Mouse (Mus musculus): ENCODE measurements at regions not wholly inside any gene's neighbourhood (a gene's known extent, or its start where the extent isn't known, plus 50 kb on each side); places are given as distances from the start of the nearest gene placed in this dataset.

GRCm38 (mm10) chr14:72817764-72818163 lies 108.0 kb upstream of the Fndc3a start:
- no peak overlapping the region for H3K9ac ChIP-seq (ENCODE audit: low read depth, poor library complexity, severe bottlenecking)
- H3K4me1 ChIP-seq (ENCODE audit: control insufficient read depth, insufficient read depth, low read length) = no peaks in the 10 kb centered on the region
- no peaks in the 10 kb centered on the region for H3K36me3 ChIP-seq (ENCODE audit: control insufficient read depth, insufficient read depth, low read length, poor library complexity, severe bottlenecking)
- H3K4me3 ChIP-seq (ENCODE audit: low read depth, low read length) = no peak overlapping the region
- no peak overlapping the region for H3K27ac ChIP-seq (ENCODE audit: insufficient read depth, low read length)
- no peaks in the 10 kb centered on the region for H3K9me3 ChIP-seq (replicated peaks; ENCODE audit: control insufficient read depth, insufficient read depth, low read length, poor library complexity, severe bottlenecking)
- no peaks in the 10 kb centered on the region for H3K27me3 ChIP-seq (ENCODE audit: control insufficient read depth, insufficient read depth, low read length, poor library complexity, severe bottlenecking)
- TF ChIP-seq POLR2A (IDR thresholded peaks at IDR 0.05; ENCODE audit: insufficient read depth, low read length) = no peak
- TF ChIP-seq CTCF (IDR thresholded peaks at IDR 0.05; ENCODE audit: low read depth, low read length) = no peak
- TF ChIP-seq EP300 (IDR thresholded peaks at IDR 0.05; ENCODE audit: insufficient read depth, low read depth, low read length) = no peak

GRCm38 (mm10) chr14:72816847-72817246 lies 107.0 kb upstream of the Fndc3a start:
- H3K27ac ChIP-seq (ENCODE audit: insufficient read depth, low read length) = no peak overlapping the region
- no peaks in the 10 kb centered on the region for H3K36me3 ChIP-seq (ENCODE audit: control insufficient read depth, insufficient read depth, low read length, poor library complexity, severe bottlenecking)
- TF ChIP-seq POLR2A (IDR thresholded peaks at IDR 0.05; ENCODE audit: insufficient read depth, low read length) = no peak
- no peak for TF ChIP-seq CTCF (IDR thresholded peaks at IDR 0.05; ENCODE audit: low read depth, low read length)
- no peak for TF ChIP-seq EP300 (IDR thresholded peaks at IDR 0.05; ENCODE audit: insufficient read depth, low read depth, low read length)
- no peaks in the 10 kb centered on the region for H3K4me1 ChIP-seq (ENCODE audit: control insufficient read depth, insufficient read depth, low read length)
- no peak overlapping the region for H3K4me3 ChIP-seq (ENCODE audit: low read depth, low read length)
- no peak overlapping the region for H3K9ac ChIP-seq (ENCODE audit: low read depth, poor library complexity, severe bottlenecking)
- no peaks in the 10 kb centered on the region for H3K27me3 ChIP-seq (ENCODE audit: control insufficient read depth, insufficient read depth, low read length, poor library complexity, severe bottlenecking)
- H3K9me3 ChIP-seq (replicated peaks; ENCODE audit: control insufficient read depth, insufficient read depth, low read length, poor library complexity, severe bottlenecking) = no peaks in the 10 kb centered on the region

GRCm38 (mm10) chr14:72809138-72809537 lies 99.3 kb upstream of the Fndc3a start:
- no peaks in the 10 kb centered on the region for H3K27me3 ChIP-seq (ENCODE audit: control insufficient read depth, insufficient read depth, low read length, poor library complexity, severe bottlenecking)
- no peaks in the 10 kb centered on the region for H3K4me1 ChIP-seq (ENCODE audit: control insufficient read depth, insufficient read depth, low read length)
- H3K9me3 ChIP-seq (replicated peaks; ENCODE audit: control insufficient read depth, insufficient read depth, low read length, poor library complexity, severe bottlenecking) = no peaks in the 10 kb centered on the region
- no peaks in the 10 kb centered on the region for H3K36me3 ChIP-seq (ENCODE audit: control insufficient read depth, insufficient read depth, low read length, poor library complexity, severe bottlenecking)
- TF ChIP-seq CTCF (IDR thresholded peaks at IDR 0.05; ENCODE audit: low read depth, low read length) (no peak), POLR2A (IDR thresholded peaks at IDR 0.05; ENCODE audit: insufficient read depth, low read length) (no peak), EP300 (IDR thresholded peaks at IDR 0.05; ENCODE audit: insufficient read depth, low read depth, low read length) (no peak)
- H3K27ac ChIP-seq (ENCODE audit: insufficient read depth, low read length) = no peak overlapping the region
- no peak overlapping the region for H3K4me3 ChIP-seq (ENCODE audit: low read depth, low read length)
- no peak overlapping the region for H3K9ac ChIP-seq (ENCODE audit: low read depth, poor library complexity, severe bottlenecking)

- TF ChIP-seq CTCF (IDR thresholded peaks at IDR 0.05; ENCODE audit: low read depth, low read length) = no peak
- TF ChIP-seq POLR2A (IDR thresholded peaks at IDR 0.05; ENCODE audit: insufficient read depth, low read length) = no peak
- TF ChIP-seq EP300 (IDR thresholded peaks at IDR 0.05; ENCODE audit: insufficient read depth, low read depth, low read length) = no peak
- Histone ChIP-seq H3K4me1 (ENCODE audit: control insufficient read depth, insufficient read depth, low read length) (no peaks in the 10 kb centered on the region), H3K27ac (ENCODE audit: insufficient read depth, low read length) (no peak overlapping the region), H3K9me3 (replicated peaks; ENCODE audit: control insufficient read depth, insufficient read depth, low read length, poor library complexity, severe bottlenecking) (no peaks in the 10 kb centered on the region), H3K36me3 (ENCODE audit: control insufficient read depth, insufficient read depth, low read length, poor library complexity, severe bottlenecking) (no peaks in the 10 kb centered on the region), H3K4me3 (ENCODE audit: low read depth, low read length) (no peak overlapping the region), H3K27me3 (ENCODE audit: control insufficient read depth, insufficient read depth, low read length, poor library complexity, severe bottlenecking) (peaks cover 1% of the 10 kb centered on the region; the same call in 1 of the 2 replicates), H3K9ac (ENCODE audit: low read depth, poor library complexity, severe bottlenecking) (no peak overlapping the region)
These were observed 98.1 kb upstream of the Fndc3a start for GRCm38 (mm10) chr14:72807947-72808346.

- no peak for TF ChIP-seq CTCF (IDR thresholded peaks at IDR 0.05; ENCODE audit: low read depth, low read length)
- no peak overlapping the region for H3K27ac ChIP-seq (ENCODE audit: insufficient read depth, low read length)
- no peak overlapping the region for H3K4me3 ChIP-seq (ENCODE audit: low read depth, low read length)
- no peaks in the 10 kb centered on the region for H3K9me3 ChIP-seq (replicated peaks; ENCODE audit: control insufficient read depth, insufficient read depth, low read length, poor library complexity, severe bottlenecking)
- no peaks in the 10 kb centered on the region for H3K4me1 ChIP-seq (ENCODE audit: control insufficient read depth, insufficient read depth, low read length)
- H3K27me3 ChIP-seq (ENCODE audit: control insufficient read depth, insufficient read depth, low read length, poor library complexity, severe bottlenecking) = peaks cover 2% of the 10 kb centered on the region; the same call in 1 of the 2 replicates
- no peak overlapping the region for H3K9ac ChIP-seq (ENCODE audit: low read depth, poor library complexity, severe bottlenecking)
- no peaks in the 10 kb centered on the region for H3K36me3 ChIP-seq (ENCODE audit: control insufficient read depth, insufficient read depth, low read length, poor library complexity, severe bottlenecking)
These were observed 97.5 kb upstream of the Fndc3a start for GRCm38 (mm10) chr14:72807286-72807685.

- H3K4me1 ChIP-seq (ENCODE audit: control insufficient read depth, insufficient read depth, low read length) = no peaks in the 10 kb centered on the region
- TF ChIP-seq CTCF (IDR thresholded peaks at IDR 0.05; ENCODE audit: low read depth, low read length) = no peak
- no peak for TF ChIP-seq POLR2A (IDR thresholded peaks at IDR 0.05; ENCODE audit: insufficient read depth, low read length)
- no peak for TF ChIP-seq EP300 (IDR thresholded peaks at IDR 0.05; ENCODE audit: insufficient read depth, low read depth, low read length)
- H3K4me3 ChIP-seq (ENCODE audit: low read depth, low read length) = no peak overlapping the region
- no peak overlapping the region for H3K27ac ChIP-seq (ENCODE audit: insufficient read depth, low read length)
- no peaks in the 10 kb centered on the region for H3K9me3 ChIP-seq (replicated peaks; ENCODE audit: control insufficient read depth, insufficient read depth, low read length, poor library complexity, severe bottlenecking)
- peaks cover 2% of the 10 kb centered on the region; the same call in 1 of the 2 replicates for H3K27me3 ChIP-seq (ENCODE audit: control insufficient read depth, insufficient read depth, low read length, poor library complexity, severe bottlenecking)
- H3K36me3 ChIP-seq (ENCODE audit: control insufficient read depth, insufficient read depth, low read length, poor library complexity, severe bottlenecking) = no peaks in the 10 kb centered on the region
- H3K9ac ChIP-seq (ENCODE audit: low read depth, poor library complexity, severe bottlenecking) = no peak overlapping the region
These were observed 96.8 kb upstream of the Fndc3a start for GRCm38 (mm10) chr14:72806598-72806997.
